Mouse (Mus musculus) megakaryocyte, embryonic 14.5 days (primary cell): ENCODE results near the gene Plod3. TPM values are rescaled to one million over a fixed set of nuclear protein-coding genes. Genes with fewer than 3 reads are reported as not detected.
"Not testable (repeated sequence)": the region's sequence is repeated elsewhere in the genome, so short reads cannot be mapped to it uniquely, and the experiment has no call there.

Experiments
- H3K27me3 ChIP-seq: replicated peaks from 2 replicates; pipeline ENCODE3; 2012; ENCODE audit warnings: inconsistent platforms
- H3K36me3 ChIP-seq: replicated peaks from 2 replicates; pipeline ENCODE3; 2012; ENCODE audit warnings: low read length, inconsistent platforms, mixed read lengths
- H3K4me1 ChIP-seq: 2 replicates; pipeline ENCODE4 v1.6.1; 2012; ENCODE audit warnings: inconsistent platforms
- H3K4me3 ChIP-seq: replicated peaks from 2 replicates; pipeline ENCODE3; 2012; ENCODE audit warnings: moderate library complexity, mild to moderate bottlenecking, inconsistent platforms
- H3K9me3 ChIP-seq: 2 replicates; pipeline ENCODE4 v1.6.1; 2012; ENCODE audit warnings: inconsistent platforms
- FLI1 ChIP-seq: IDR thresholded peaks from 2 replicates; pipeline ENCODE4 v1.6.1; 2012; ENCODE audit warnings: low read length, inconsistent platforms, mixed read lengths
- GATA1 ChIP-seq: IDR thresholded peaks from 3 replicates; pipeline ENCODE4 v1.6.1; 2012; ENCODE audit warnings: mixed read lengths, low read length, inconsistent platforms, borderline replicate concordance
- polyA plus RNA-seq: library from polyadenylated mRNA; stranded (reverse); fragments of >175 nt; gene quantifications from 2 replicates; pipeline ENCODE4 v1.2.3, GENCODE M21; 2012; ENCODE audit warnings: low replicate concordance; ENCODE audit not compliant: insufficient read depth

Plod3 gene
- 32.3 and 34.6 TPM in 2 replicates for polyA plus RNA-seq

- peaks cover 67% of the 10 kb centered on the region for H3K36me3 ChIP-seq
- TF ChIP-seq GATA1 (no peak), FLI1 (no peak)
Observed at GRCm38 (mm10) chr5:136986695-136987137, at the start of gene Plod3. TSS of gene Plod3 (plus strand) at chr5:136987019.

DNA sequence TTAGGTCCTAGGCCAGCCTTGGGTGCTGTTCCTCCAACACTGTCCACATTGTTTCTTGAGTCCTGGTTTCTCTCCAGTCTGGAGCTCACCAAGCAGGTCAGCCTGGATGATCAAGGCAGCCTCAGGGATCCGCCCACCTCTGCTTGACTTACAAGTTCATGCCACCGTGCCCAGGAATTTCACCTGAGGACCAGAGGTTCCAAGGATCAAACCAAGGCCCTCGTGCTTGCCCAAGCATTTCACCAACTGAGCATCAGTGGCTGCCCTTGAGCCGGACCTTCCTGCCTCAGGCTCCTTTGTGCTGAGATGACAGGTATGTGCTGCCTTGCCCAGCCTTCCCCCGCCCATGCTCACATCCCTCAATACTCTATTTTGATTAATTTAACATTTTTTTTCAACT lies 49.2 kb upstream of the Plod3 start:
- H3K4me1 ChIP-seq: no peaks in the 10 kb centered on the region
- H3K9me3 ChIP-seq: peaks cover 5% of the 10 kb centered on the region
- H3K27me3 ChIP-seq: no peaks in the 10 kb centered on the region
- no peak overlapping the region for H3K4me3 ChIP-seq
- TF ChIP-seq FLI1 (no peak), GATA1 (no peak)
- H3K36me3 ChIP-seq: peaks cover 39% of the 10 kb centered on the region

More at GRCm38 (mm10) chr5:136986695-136987137, at the start of gene Plod3:
- H3K4me1 ChIP-seq: peaks cover 40% of the 10 kb centered on the region
- H3K27me3 ChIP-seq: no peaks in the 10 kb centered on the region
- H3K9me3 ChIP-seq: no peaks in the 10 kb centered on the region
- H3K4me3 ChIP-seq: peak within 1 kb of the TSS; percentile 95

GRCm38 (mm10) chr5:136939284-136939683 lies 47.5 kb upstream of the Plod3 start:
- H3K4me3 ChIP-seq: no peak overlapping the region
- peaks cover 5% of the 10 kb centered on the region for H3K9me3 ChIP-seq
- peaks cover 22% of the 10 kb centered on the region for H3K36me3 ChIP-seq
- no peaks in the 10 kb centered on the region for H3K27me3 ChIP-seq
- TF ChIP-seq FLI1: no peak
- no peak for TF ChIP-seq GATA1
- H3K4me1 ChIP-seq: no peaks in the 10 kb centered on the region

DNA sequence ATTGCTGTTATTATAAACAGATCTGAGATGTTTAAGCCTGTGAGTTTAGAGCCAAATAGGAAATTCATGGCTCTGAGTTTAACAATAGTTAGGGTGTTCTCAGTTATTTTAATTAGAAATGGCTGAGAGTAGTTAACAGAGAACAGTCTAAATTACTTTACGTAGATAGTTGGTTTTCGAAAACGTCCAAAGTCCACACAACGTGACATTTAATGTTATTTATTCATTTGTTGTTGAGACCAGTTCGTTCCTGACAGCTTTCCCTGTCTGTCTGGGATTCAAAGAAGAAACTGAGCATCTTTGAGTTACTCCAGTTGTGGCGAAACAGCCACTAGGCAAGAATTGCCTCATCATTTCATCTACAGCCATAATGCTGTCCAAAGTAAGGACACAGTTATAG lies 46.8 kb upstream of the Plod3 start:
- H3K36me3 ChIP-seq: peaks cover 15% of the 10 kb centered on the region
- H3K9me3 ChIP-seq, H3K27me3 ChIP-seq, H3K4me1 ChIP-seq, H3K4me3 ChIP-seq: not testable (repeated sequence)

- Histone ChIP-seq H3K4me1 (no peaks in the 10 kb centered on the region), H3K9me3 (peaks cover 5% of the 10 kb centered on the region), H3K4me3 (no peak overlapping the region), H3K27me3 (peaks cover 4% of the 10 kb centered on the region), H3K36me3 (peaks cover 10% of the 10 kb centered on the region)
- no peak for TF ChIP-seq FLI1
- TF ChIP-seq GATA1: no peak
Observed at GRCm38 (mm10) chr5:136940845-136941560, 45.8 kb upstream of the Plod3 start.

GRCm38 (mm10) chr5:136942781-136943180 lies 44.0 kb upstream of the Plod3 start:
- H3K4me3 ChIP-seq: no peak overlapping the region
- TF ChIP-seq FLI1: no peak
- no peak for TF ChIP-seq GATA1

GRCm38 (mm10) chr5:136943382-136943781 lies 43.4 kb upstream of the Plod3 start:
- TF ChIP-seq FLI1: no peak
- Histone ChIP-seq H3K36me3 (peaks cover 6% of the 10 kb centered on the region), H3K9me3 (peaks cover 14% of the 10 kb centered on the region), H3K27me3 (peaks cover 4% of the 10 kb centered on the region), H3K4me3 (no peak overlapping the region), H3K4me1 (no peaks in the 10 kb centered on the region)

More at GRCm38 (mm10) chr5:136942781-136943180, 44.0 kb upstream of the Plod3 start:
- Histone ChIP-seq H3K9me3 (peaks cover 9% of the 10 kb centered on the region), H3K36me3 (peaks cover 7% of the 10 kb centered on the region), H3K27me3 (peaks cover 4% of the 10 kb centered on the region), H3K4me1 (no peaks in the 10 kb centered on the region)

- TF ChIP-seq FLI1 (no peak), GATA1 (no peak)
- peaks cover 9% of the 10 kb centered on the region for H3K9me3 ChIP-seq
- H3K27me3 ChIP-seq: peaks cover 4% of the 10 kb centered on the region
- H3K4me3 ChIP-seq: no peak overlapping the region
- H3K4me1 ChIP-seq: peaks cover 7% of the 10 kb centered on the region
- H3K36me3 ChIP-seq: no peaks in the 10 kb centered on the region
Observed at GRCm38 (mm10) chr5:136945084-136945483, 41.7 kb upstream of the Plod3 start.

DNA sequence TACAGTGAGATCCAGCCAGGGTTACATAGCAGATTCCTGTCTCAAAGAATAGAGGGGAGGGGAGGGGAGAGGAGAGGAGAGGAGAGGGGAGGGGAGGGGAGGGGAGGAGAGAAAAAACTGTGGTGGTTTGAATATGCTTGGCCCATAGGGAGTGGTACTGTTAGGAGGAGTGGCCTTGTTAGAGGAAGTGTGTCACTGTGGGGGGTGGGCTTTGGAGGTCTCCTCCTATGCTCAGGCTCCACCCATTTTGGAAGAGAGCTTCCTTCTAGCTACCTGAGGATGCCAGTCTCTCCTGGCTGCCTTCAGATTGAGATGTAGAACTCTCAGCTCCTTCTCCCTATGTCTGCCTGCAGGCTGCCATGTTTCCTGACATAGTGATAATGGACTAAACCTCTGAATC lies 38.9 kb upstream of the Plod3 start:
- Histone ChIP-seq H3K4me3 (no peak overlapping the region), H3K27me3 (peaks cover 4% of the 10 kb centered on the region), H3K36me3 (no peaks in the 10 kb centered on the region), H3K9me3 (peaks cover 9% of the 10 kb centered on the region), H3K4me1 (peaks cover 20% of the 10 kb centered on the region)
- TF ChIP-seq GATA1 (no peak), FLI1 (no peak)

- H3K4me1 ChIP-seq: peaks cover 32% of the 10 kb centered on the region
- not testable (repeated sequence) for H3K4me3 ChIP-seq, H3K9me3 ChIP-seq, H3K27me3 ChIP-seq, H3K36me3 ChIP-seq
Observed at GRCm38 (mm10) chr5:136949551-136950336, 37.1 kb upstream of the Plod3 start.
